Mouse (Mus musculus) hindbrain, embryonic 14.5 days (tissue): ENCODE measurements around the gene Ptch1. TPM values are rescaled to one million over a fixed set of nuclear protein-coding genes. Genes with fewer than 3 reads are reported as not detected.

Experiments used
- ATAC-seq: fragments of 200-750 bp; cut with Nextera tagmentation; 2 replicates; pipeline ENCODE4 v1.8.0; 2017; ENCODE audit warnings: moderate number of reproducible peaks, mild to moderate bottlenecking, moderate TSS enrichment, moderate library complexity; ENCODE audit not compliant: low FRiP score
- DNase-seq: peaks from one replicate; pipeline ENCODE4 v3.0.0-alpha.2; 2015; ENCODE audit warnings: low spot score
- H3K27ac ChIP-seq: fragments of 300-500 bp; sonication (generic); 2 replicates; pipeline ENCODE4 v1.5.1; 2014; ENCODE audit warnings: mild to moderate bottlenecking, moderate library complexity
- H3K27me3 ChIP-seq: fragments of 300-500 bp; sonication (generic); 2 replicates; pipeline ENCODE4 v1.6.1; 2014; ENCODE audit warnings: mild to moderate bottlenecking, low read length, mixed read lengths; ENCODE audit not compliant: control insufficient read depth, insufficient read depth
- H3K36me3 ChIP-seq: fragments of 300-500 bp; sonication (generic); replicated peaks from 2 replicates; pipeline ENCODE4 v1.6.1; 2014; ENCODE audit not compliant: control insufficient read depth, insufficient read depth
- H3K4me1 ChIP-seq: fragments of 300-500 bp; sonication (generic); replicated peaks from 2 replicates; pipeline ENCODE4 v1.6.1; 2014; ENCODE audit warnings: antibody characterized with exemption, low read length, mixed read lengths; ENCODE audit not compliant: control insufficient read depth, insufficient read depth
- H3K4me2 ChIP-seq: fragments of 300-500 bp; sonication (generic); replicated peaks from 2 replicates; pipeline ENCODE4 v1.6.1; 2014; ENCODE audit warnings: mild to moderate bottlenecking, moderate library complexity
- H3K4me3 ChIP-seq: fragments of 300-500 bp; sonication (generic); replicated peaks from 2 replicates; pipeline ENCODE4 v1.5.1; 2014; ENCODE audit warnings: mild to moderate bottlenecking, low read length
- H3K9ac ChIP-seq: fragments of 300-500 bp; sonication (generic); 2 replicates; pipeline ENCODE4 v1.6.1; 2014
- H3K9me3 ChIP-seq: fragments of 300-500 bp; sonication (generic); 2 replicates; pipeline ENCODE4 v1.6.1; 2016; ENCODE audit warnings: low read length; ENCODE audit not compliant: control insufficient read depth
- WGBS: fragments of 180-500 bp; shearing (Covaris S2); extraction: QIAGEN DNeasy Blood & Tissue Kit; methylation state at CpG from one replicate; pipeline ENCODE4 v1.1.7; 2014; 5-methylcytosine and 5-hydroxymethylcytosine counted together
- polyA plus RNA-seq: library from polyadenylated mRNA; unstranded; fragments of >200 nt; fragmentation: Nextera tagmentation; extraction: Ambion mirVana; gene quantifications from 2 replicates; pipeline ENCODE4 v1.2.1, GENCODE M21; 2014

The Ptch1 gene
- polyA plus RNA-seq, 1 experiment from 2014 or later = 22.7 TPM

DNA sequence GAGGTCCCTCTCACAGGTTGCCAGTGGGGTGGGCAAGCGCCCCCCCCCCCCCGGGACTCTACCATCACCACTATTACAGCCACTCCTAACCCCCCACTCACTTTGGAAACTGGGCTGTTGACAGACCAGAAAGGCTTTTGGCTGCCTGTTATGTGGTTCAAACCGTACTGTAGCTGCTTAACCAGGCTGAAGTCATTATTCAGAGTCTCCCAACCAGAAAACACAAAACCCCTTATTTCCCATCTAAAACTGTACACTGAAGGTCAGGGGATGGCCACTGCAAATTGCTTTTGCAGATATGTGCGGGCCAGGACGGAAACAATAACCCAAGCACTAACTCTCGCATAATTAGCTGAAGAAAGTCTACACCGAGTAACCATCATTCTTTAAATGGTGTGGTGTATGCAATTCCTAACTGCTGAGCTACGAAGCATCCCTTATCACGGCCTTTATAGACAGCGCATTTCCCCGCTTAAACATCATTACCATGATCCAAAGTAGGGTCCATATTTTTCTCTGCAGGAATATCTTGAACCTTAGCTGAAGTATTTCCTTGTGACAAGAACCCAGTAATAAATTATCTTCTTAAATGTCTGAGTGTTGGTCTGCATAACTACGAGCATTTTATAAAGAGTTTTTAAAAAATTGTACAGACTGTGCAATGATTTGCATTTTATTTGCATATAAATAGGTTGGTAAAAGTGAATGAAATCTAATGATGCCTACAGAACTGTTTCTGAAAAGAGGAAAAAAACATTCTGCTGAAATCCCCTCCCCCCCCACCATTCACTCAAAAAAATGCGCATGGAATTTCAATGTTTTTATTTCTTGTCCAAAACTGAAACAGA lies 29.1 kb downstream of the Ptch1 start:
- DNase-seq (no peak), ATAC-seq (no peak)
- peaks cover 18% of the 10 kb centered on the region for H3K4me1 ChIP-seq
- H3K36me3 ChIP-seq = peaks cover 62% of the 10 kb centered on the region
- no peaks in the 10 kb centered on the region for H3K27me3 ChIP-seq
- no peaks in the 10 kb centered on the region for H3K9me3 ChIP-seq
- 35% methylated on average over 13 of the region's 13 CpGs for WGBS
- H3K27ac ChIP-seq = peak overlapping the region; percentile 38; the same call in 1 of the 2 replicates
- no peak overlapping the region for H3K9ac ChIP-seq
- no peak overlapping the region for H3K4me3 ChIP-seq
- no peak overlapping the region for H3K4me2 ChIP-seq

DNA sequence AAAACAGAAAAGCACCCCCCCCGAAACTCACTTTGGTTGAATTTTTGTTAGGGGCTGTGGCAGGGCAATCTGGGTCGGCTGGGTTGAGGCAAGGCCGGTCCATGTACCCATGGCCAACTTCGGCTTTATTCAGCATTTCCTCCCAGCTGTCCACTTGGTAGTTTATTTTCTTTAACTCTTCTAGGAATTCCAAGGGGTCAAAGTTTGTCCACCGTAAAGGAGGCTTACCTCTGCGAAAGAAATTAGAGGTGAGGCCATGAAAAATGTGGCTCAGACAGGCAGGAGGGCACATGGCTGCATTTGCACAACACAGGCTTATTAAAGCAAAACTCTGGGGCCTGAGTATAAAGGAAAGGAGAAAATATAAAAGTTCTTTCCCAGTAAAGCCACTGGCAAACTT lies 29.9 kb downstream of the Ptch1 start:
- H3K27ac ChIP-seq = 0 out of 2 replicates have a peak overlapping the region, but pooled peaks have one; percentile 38
- ATAC-seq = no peak
- no peak overlapping the region for H3K4me3 ChIP-seq
- peaks cover 70% of the 10 kb centered on the region for H3K36me3 ChIP-seq
- no peaks in the 10 kb centered on the region for H3K9me3 ChIP-seq
- H3K4me1 ChIP-seq = peaks cover 14% of the 10 kb centered on the region
- no peak for DNase-seq
- no peak overlapping the region for H3K9ac ChIP-seq
- no peaks in the 10 kb centered on the region for H3K27me3 ChIP-seq
- H3K4me2 ChIP-seq = no peak overlapping the region
- WGBS = 75% methylated on average over 6 of the region's 6 CpGs

DNA sequence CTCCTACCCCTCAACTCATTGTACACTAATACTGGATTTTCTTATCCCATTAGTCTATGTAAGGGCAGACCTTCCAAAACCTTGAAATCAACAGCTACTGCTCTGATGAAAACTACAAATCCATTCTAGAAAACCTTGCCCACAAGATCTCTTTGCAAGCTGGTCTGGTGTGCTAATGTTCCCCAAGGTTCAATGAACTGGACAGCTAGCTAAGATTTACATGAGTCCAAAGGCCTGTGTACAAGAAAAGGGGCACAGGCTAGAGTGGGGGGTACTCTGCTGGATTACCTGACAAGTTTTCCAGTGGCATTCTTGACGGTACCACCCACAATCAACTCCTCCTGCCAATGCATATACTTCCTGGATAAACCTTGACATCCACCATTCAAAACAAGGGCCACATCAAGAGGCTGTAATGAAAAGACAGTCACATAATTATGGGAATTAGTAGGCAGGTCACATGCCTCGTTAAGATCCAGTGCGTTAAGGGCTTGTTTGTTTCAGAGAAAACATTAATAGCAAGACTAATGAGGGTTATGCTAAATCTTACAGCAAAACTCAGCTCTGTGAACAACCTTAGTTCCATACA lies 30.5 kb downstream of the Ptch1 start:
- H3K9ac ChIP-seq = no peak overlapping the region
- H3K27me3 ChIP-seq = no peaks in the 10 kb centered on the region
- DNase-seq (no peak), ATAC-seq (no peak)
- H3K27ac ChIP-seq = no peak overlapping the region
- peaks cover 11% of the 10 kb centered on the region for H3K4me1 ChIP-seq
- peaks cover 74% of the 10 kb centered on the region for H3K36me3 ChIP-seq
- no peak overlapping the region for H3K4me3 ChIP-seq
- H3K9me3 ChIP-seq = no peaks in the 10 kb centered on the region
- H3K4me2 ChIP-seq = no peak overlapping the region
- 50% methylated on average over 3 of the region's 3 CpGs for WGBS

DNA sequence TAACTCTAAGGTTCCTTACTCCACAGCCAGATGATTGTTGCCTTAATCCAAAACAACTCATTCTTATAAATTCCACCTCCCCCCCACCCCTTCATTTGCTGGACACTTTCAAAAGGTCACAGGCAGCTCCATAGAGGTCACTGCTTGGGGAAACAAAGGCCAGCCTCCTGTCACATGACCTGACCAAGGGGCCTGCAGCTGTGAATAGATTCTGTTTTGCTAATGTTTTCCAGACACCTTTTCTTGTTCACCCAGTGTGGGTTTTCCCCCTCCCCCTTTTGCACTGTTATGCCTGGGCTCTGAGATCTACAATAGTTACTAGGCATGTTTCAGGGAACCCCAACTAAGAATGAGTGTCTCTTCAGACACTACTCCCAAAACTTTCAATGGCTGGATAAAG lies 31.9 kb downstream of the Ptch1 start:
- Histone ChIP-seq H3K27ac (no peak overlapping the region), H3K4me3 (no peak overlapping the region), H3K9ac (no peak overlapping the region), H3K36me3 (peaks cover 74% of the 10 kb centered on the region), H3K4me2 (no peak overlapping the region), H3K27me3 (no peaks in the 10 kb centered on the region), H3K9me3 (no peaks in the 10 kb centered on the region), H3K4me1 (peaks cover 11% of the 10 kb centered on the region)
- DNase-seq (no peak), ATAC-seq (no peak)

DNA sequence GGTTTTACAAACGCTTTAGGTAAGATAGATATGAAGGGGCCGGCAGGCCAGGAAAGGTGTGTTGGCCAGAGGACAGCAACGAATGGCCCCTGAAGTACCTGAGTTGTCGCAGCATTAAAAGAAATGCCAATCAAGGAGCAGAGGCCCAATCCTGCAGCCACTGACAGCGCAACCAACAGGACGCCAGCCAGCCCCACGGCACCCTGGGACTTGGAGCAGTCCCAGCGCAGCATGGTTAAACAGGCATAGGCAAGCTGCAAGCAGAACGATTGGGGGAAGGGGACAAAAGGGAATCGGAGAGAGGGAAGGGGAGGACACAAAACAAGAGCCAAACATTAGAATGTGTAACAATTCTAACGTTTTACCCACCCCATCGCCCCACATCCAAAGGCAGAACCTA lies 32.8 kb downstream of the Ptch1 start:
- H3K36me3 ChIP-seq = peaks cover 82% of the 10 kb centered on the region
- H3K4me3 ChIP-seq = no peak overlapping the region
- peaks cover 11% of the 10 kb centered on the region for H3K4me1 ChIP-seq
- no peaks in the 10 kb centered on the region for H3K27me3 ChIP-seq
- 80% methylated on average over 12 of the region's 12 CpGs for WGBS
- H3K27ac ChIP-seq = no peak overlapping the region
- no peaks in the 10 kb centered on the region for H3K9me3 ChIP-seq
- no peak for DNase-seq
- H3K9ac ChIP-seq = no peak overlapping the region
- no peak overlapping the region for H3K4me2 ChIP-seq
- no peak for ATAC-seq

GRCm38 (mm10) chr13:63534981-63535380 lies 38.4 kb downstream of the Ptch1 start:
- Histone ChIP-seq H3K4me3 (no peak overlapping the region), H3K9me3 (no peaks in the 10 kb centered on the region), H3K36me3 (peaks cover 100% of the 10 kb centered on the region), H3K27ac (no peak overlapping the region), H3K4me1 (0 out of 2 replicates have a peak, but pooled peaks cover 2% of the 10 kb centered on the region), H3K27me3 (no peaks in the 10 kb centered on the region), H3K9ac (no peak overlapping the region), H3K4me2 (no peak overlapping the region)
- DNase-seq (no peak), ATAC-seq (no peak)
- 85% methylated on average over 4 of the region's 4 CpGs for WGBS

GRCm38 (mm10) chr13:63530857-63531256 lies 42.5 kb downstream of the Ptch1 start:
- Histone ChIP-seq H3K27ac (no peak overlapping the region), H3K9me3 (no peaks in the 10 kb centered on the region), H3K27me3 (no peaks in the 10 kb centered on the region), H3K9ac (no peak overlapping the region), H3K4me1 (peaks cover 22% of the 10 kb centered on the region), H3K4me3 (no peak overlapping the region), H3K36me3 (peaks cover 80% of the 10 kb centered on the region), H3K4me2 (no peak overlapping the region)
- 62% methylated on average over 9 of the region's 9 CpGs for WGBS
- ATAC-seq (no peak), DNase-seq (no peak)

DNA sequence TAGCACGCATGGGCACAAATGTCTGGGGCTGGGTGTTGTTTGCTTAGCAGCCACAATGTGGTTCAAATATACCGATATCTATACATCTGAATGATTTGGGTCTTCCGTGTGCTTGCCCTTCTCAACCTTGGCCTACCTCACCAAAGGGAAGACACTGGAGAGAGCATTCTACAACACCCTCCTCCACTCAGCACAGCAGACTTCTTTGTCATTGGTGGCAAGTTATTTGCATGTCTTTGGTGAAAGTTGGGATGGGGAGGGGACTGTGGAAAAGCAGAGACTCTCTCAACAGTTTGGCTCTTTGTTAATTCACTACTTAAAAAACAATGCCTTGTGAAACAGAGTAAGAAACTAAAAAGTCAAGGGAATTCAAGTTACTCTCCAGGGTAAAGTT lies 43.0 kb downstream of the Ptch1 start:
- H3K36me3 ChIP-seq = peaks cover 80% of the 10 kb centered on the region
- H3K9me3 ChIP-seq = no peaks in the 10 kb centered on the region
- 15% methylated on average over 3 of the region's 3 CpGs for WGBS
- H3K4me3 ChIP-seq = no peak overlapping the region
- H3K9ac ChIP-seq = no peak overlapping the region
- H3K27me3 ChIP-seq = no peaks in the 10 kb centered on the region
- H3K4me1 ChIP-seq = peaks cover 27% of the 10 kb centered on the region
- no peak overlapping the region for H3K4me2 ChIP-seq
- DNase-seq = no peak
- no peak for ATAC-seq
- no peak overlapping the region for H3K27ac ChIP-seq

- Histone ChIP-seq H3K4me2 (no peak overlapping the region), H3K36me3 (peaks cover 80% of the 10 kb centered on the region), H3K27me3 (no peaks in the 10 kb centered on the region), H3K9me3 (no peaks in the 10 kb centered on the region), H3K4me3 (no peak overlapping the region), H3K4me1 (peaks cover 33% of the 10 kb centered on the region), H3K27ac (no peak overlapping the region), H3K9ac (no peak overlapping the region)
- ATAC-seq = no peak
- DNase-seq = no peak
- 44% methylated on average over 3 of the region's 3 CpGs for WGBS
These were observed 43.6 kb downstream of the Ptch1 start for GRCm38 (mm10) chr13:63529602-63530370.
